Mouse (Mus musculus): ENCODE measurements around the gene Mdfic. TPM values are rescaled to one million over a fixed set of nuclear protein-coding genes. Genes with fewer than 3 reads are reported as not detected.

Mdfic gene
- polyA plus RNA-seq, 1 experiment from 2014 or later, result 8.3 TPM

DNA sequence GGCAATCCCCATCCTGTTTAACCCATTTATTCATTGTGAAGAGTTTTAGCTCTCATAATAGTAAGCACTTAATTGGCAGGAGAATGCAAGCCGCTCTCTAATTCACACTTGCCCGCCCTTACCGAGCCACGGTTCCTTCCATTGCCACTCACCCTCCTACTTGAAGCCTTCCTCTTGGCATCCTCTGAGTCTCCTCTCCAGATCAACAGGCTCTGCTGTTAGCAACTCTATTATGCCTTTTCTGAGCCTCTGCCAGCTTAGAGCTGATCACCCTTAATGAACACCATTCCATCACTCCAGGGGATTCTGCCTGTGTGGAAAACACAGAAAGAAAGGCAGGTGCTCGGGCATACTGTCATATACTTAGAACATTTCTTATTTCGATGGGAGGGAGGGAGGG is 24.9 kb downstream of the Mdfic start:
- DNase-seq (ENCODE audit: low spot score), result no peak

DNA sequence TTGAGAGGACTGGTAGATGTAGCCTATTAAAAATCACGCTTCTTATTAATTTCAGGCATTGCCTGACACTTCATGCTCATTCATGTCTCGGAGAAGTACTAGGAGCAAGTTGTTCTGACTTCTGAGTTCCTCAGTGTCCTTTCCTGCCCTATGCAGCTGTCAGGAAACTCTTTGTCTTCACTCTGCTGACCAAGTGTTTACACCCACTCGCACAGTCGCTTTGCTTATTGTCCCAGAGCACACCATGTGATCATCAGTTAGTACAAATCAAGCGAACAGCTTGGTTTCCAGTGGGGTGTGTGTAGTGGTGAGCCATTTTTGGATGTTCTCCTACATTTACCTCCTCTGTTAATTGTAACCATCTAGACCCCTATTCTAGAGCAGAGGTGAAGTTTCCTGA is 25.4 kb downstream of the Mdfic start:
- Histone ChIP-seq H3K36me3 (ENCODE audit: control insufficient read depth, insufficient read depth, low read length) (peaks cover 18% of the 10 kb centered on the region; the same call in 1 of the 2 replicates), H3K4me3 (ENCODE audit: low read depth, low read length) (no peak overlapping the region), H3K27ac (ENCODE audit: low read depth) (no peak overlapping the region), H3K4me1 (replicated peaks; ENCODE audit: control insufficient read depth, insufficient read depth, low read length) (peaks cover 10% of the 10 kb centered on the region), H3K9ac (ENCODE audit: low read length) (no peak overlapping the region), H3K27me3 (replicated peaks; ENCODE audit: control insufficient read depth, insufficient read depth, low read length) (no peaks in the 10 kb centered on the region), H3K4me2 (ENCODE audit: low read length) (no peak overlapping the region), H3K9me3 (ENCODE audit: control insufficient read depth, low read length) (no peaks in the 10 kb centered on the region)
- no peak for DNase-seq (ENCODE audit: low spot score)
- ATAC-seq (replicated peaks; ENCODE audit: low FRiP score, low TSS enrichment, low read depth), result no peak
- 69% methylated on average over 5 of the region's 5 CpGs for WGBS

More for the DNA sequence above, 24.9 kb downstream of the Mdfic start:
- Histone ChIP-seq H3K9me3 (ENCODE audit: control insufficient read depth, low read length) (no peaks in the 10 kb centered on the region), H3K4me2 (ENCODE audit: low read length) (no peak overlapping the region), H3K27ac (ENCODE audit: low read depth) (no peak overlapping the region), H3K4me3 (ENCODE audit: low read depth, low read length) (no peak overlapping the region), H3K4me1 (replicated peaks; ENCODE audit: control insufficient read depth, insufficient read depth, low read length) (peaks cover 10% of the 10 kb centered on the region), H3K27me3 (replicated peaks; ENCODE audit: control insufficient read depth, insufficient read depth, low read length) (no peaks in the 10 kb centered on the region), H3K36me3 (ENCODE audit: control insufficient read depth, insufficient read depth, low read length) (peaks cover 18% of the 10 kb centered on the region; the same call in 1 of the 2 replicates), H3K9ac (ENCODE audit: low read length) (no peak overlapping the region)
- WGBS, result 86% methylated on average over 6 of the region's 6 CpGs
- no peak for ATAC-seq (replicated peaks; ENCODE audit: low FRiP score, low TSS enrichment, low read depth)

DNA sequence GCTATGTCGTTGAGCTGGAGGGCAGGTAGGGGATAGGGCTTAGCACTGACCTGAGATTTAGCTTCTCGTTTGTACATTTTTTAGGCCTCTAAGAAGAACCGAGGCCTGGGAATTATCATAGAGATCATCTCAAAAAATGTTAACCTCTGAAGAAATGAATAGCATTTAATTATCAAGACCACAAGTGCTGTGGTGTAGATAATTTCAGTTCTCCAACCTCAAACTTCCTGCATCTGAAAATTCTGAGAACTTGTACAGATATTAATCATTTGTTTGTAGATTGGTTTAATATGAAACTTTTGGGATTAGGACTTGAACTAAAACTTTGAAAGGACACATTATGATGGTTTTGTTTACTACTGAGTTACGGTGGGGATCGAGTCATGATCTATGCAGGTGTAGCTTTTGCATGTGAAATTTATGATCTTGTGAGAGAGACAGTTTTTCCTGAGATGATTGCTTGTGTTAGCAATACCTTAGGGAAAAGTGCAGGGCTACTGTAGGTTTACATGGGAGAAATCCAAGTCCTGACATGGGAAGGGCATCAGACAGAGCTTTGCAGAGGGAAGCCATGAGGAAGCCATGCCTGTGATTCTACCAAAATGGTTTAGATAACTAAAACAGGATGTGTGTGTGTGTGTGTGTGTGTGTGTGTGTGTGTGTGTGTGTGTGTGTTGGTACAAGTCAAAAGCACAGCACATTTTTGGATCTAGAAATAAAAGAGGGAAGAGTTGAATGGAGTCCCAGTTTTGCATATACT is 27.1 kb downstream of the Mdfic start:
- 89% methylated on average over 5 of the region's 5 CpGs for WGBS
- Histone ChIP-seq H3K36me3 (ENCODE audit: control insufficient read depth, insufficient read depth, low read length) (0 out of 2 replicates have a peak, but pooled peaks cover 10% of the 10 kb centered on the region), H3K4me3 (ENCODE audit: low read depth, low read length) (no peak overlapping the region), H3K4me1 (replicated peaks; ENCODE audit: control insufficient read depth, insufficient read depth, low read length) (peaks cover 10% of the 10 kb centered on the region), H3K9me3 (ENCODE audit: control insufficient read depth, low read length) (no peaks in the 10 kb centered on the region), H3K9ac (ENCODE audit: low read length) (no peak overlapping the region), H3K27ac (ENCODE audit: low read depth) (no peak overlapping the region), H3K4me2 (ENCODE audit: low read length) (no peak overlapping the region), H3K27me3 (replicated peaks; ENCODE audit: control insufficient read depth, insufficient read depth, low read length) (no peaks in the 10 kb centered on the region)
- ATAC-seq (replicated peaks; ENCODE audit: low FRiP score, low TSS enrichment, low read depth), result no peak
- no peak for DNase-seq (ENCODE audit: low spot score)

DNA sequence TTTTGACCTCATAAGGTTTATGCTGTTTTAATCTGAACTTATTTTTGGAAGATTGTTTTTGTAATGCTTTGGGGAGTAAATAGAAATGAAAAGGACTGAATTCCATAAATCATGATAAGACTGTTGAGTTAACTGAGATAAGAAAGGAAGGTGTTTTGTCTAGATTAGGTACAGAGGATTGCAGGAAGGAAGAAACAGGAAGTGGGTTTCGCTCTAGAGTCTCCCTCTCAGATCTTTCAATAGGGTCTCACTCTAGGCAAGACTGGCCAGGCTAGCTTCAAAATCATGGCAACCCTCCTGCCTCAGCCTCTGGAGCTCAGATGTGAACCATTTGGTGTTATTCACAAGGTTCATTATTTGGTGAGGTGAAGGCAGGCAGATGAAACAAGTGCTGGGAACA is 27.8 kb downstream of the Mdfic start:
- Histone ChIP-seq H3K4me3 (ENCODE audit: low read depth, low read length) (no peak overlapping the region), H3K27me3 (replicated peaks; ENCODE audit: control insufficient read depth, insufficient read depth, low read length) (no peaks in the 10 kb centered on the region), H3K9ac (ENCODE audit: low read length) (no peak overlapping the region), H3K36me3 (ENCODE audit: control insufficient read depth, insufficient read depth, low read length) (0 out of 2 replicates have a peak, but pooled peaks cover 10% of the 10 kb centered on the region), H3K27ac (ENCODE audit: low read depth) (no peak overlapping the region), H3K4me2 (ENCODE audit: low read length) (no peak overlapping the region), H3K4me1 (replicated peaks; ENCODE audit: control insufficient read depth, insufficient read depth, low read length) (peaks cover 7% of the 10 kb centered on the region), H3K9me3 (ENCODE audit: control insufficient read depth, low read length) (no peaks in the 10 kb centered on the region)
- 86% methylated on average over 1 of the region's 1 CpGs for WGBS
- no peak for ATAC-seq (replicated peaks; ENCODE audit: low FRiP score, low TSS enrichment, low read depth)
- DNase-seq (ENCODE audit: low spot score), result no peak

DNA sequence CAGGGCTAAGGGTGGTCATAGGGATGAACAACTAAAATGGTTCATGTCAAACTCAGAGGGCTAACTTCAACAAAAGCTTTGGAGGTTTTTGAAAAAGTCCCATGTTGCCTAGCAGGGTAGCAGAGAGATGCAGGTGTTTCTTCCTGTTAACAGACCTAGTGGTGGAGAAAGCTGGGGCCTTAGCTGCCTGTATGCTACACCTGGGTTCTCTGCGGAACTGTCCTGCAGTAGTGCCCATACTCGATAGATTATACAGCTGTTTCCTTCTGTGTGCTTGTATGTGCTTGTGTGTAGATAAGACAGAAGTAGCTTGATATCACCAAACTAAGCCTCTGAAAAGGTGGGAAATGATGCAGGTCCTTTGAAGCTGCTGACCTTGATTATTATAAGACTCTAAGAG is 28.5 kb downstream of the Mdfic start:
- H3K9ac ChIP-seq (ENCODE audit: low read length), result no peak overlapping the region
- 91% methylated on average over 2 of the region's 2 CpGs for WGBS
- no peak for DNase-seq (ENCODE audit: low spot score)
- no peak overlapping the region for H3K4me2 ChIP-seq (ENCODE audit: low read length)
- H3K36me3 ChIP-seq (ENCODE audit: control insufficient read depth, insufficient read depth, low read length), result 0 out of 2 replicates have a peak, but pooled peaks cover 10% of the 10 kb centered on the region
- no peak overlapping the region for H3K4me3 ChIP-seq (ENCODE audit: low read depth, low read length)
- ATAC-seq (replicated peaks; ENCODE audit: low FRiP score, low TSS enrichment, low read depth), result no peak
- H3K9me3 ChIP-seq (ENCODE audit: control insufficient read depth, low read length), result no peaks in the 10 kb centered on the region
- H3K4me1 ChIP-seq (replicated peaks; ENCODE audit: control insufficient read depth, insufficient read depth, low read length), result no peaks in the 10 kb centered on the region
- H3K27me3 ChIP-seq (replicated peaks; ENCODE audit: control insufficient read depth, insufficient read depth, low read length), result no peaks in the 10 kb centered on the region
- no peak overlapping the region for H3K27ac ChIP-seq (ENCODE audit: low read depth)

DNA sequence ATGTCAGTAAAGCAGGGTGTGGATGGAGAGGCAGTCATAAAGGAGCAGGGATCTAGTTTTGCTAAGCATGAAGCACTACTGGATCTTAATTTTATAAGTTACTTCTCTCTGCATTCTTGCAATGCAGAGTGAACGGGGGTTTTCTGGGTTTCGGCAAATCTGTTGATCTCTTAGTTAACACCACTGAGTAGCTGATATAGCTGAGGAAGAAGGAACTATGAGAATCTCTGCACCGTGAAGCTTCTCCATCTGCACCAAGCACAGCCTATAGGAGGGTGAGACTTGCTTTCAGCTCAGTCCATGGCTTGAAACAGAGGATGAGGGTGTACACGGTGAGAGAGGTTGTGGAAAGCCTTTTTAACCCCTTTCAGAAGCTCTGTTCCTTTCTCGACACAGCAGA is 29.6 kb downstream of the Mdfic start:
- DNase-seq (ENCODE audit: low spot score) (no peak), ATAC-seq (replicated peaks; ENCODE audit: low FRiP score, low TSS enrichment, low read depth) (no peak)
- WGBS, result 86% methylated on average over 5 of the region's 5 CpGs
- Histone ChIP-seq H3K27ac (ENCODE audit: low read depth) (no peak overlapping the region), H3K9me3 (ENCODE audit: control insufficient read depth, low read length) (no peaks in the 10 kb centered on the region), H3K9ac (ENCODE audit: low read length) (no peak overlapping the region), H3K4me1 (replicated peaks; ENCODE audit: control insufficient read depth, insufficient read depth, low read length) (no peaks in the 10 kb centered on the region), H3K36me3 (ENCODE audit: control insufficient read depth, insufficient read depth, low read length) (0 out of 2 replicates have a peak, but pooled peaks cover 10% of the 10 kb centered on the region), H3K4me2 (ENCODE audit: low read length) (no peak overlapping the region), H3K4me3 (ENCODE audit: low read depth, low read length) (no peak overlapping the region), H3K27me3 (replicated peaks; ENCODE audit: control insufficient read depth, insufficient read depth, low read length) (no peaks in the 10 kb centered on the region)

DNA sequence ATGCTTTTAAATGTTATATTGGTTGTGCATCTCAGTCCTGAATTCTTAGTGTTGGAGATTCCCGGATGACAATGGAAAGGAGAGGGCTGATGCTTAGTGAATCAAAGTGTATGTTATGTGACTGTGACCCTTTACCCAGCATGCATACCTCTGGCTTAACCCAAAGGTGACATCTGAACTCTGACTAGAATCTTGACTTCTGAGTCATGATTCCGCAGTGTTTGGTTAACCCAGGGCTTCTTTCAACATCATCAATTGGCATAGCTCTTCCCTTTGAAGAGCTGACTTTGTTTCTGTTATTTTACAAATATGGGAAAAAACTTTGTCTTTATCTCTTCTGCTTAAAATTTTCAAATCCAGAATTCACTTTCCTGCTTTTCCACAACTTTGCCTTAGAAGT is 30.9 kb downstream of the Mdfic start:
- no peak for ATAC-seq (replicated peaks; ENCODE audit: low FRiP score, low TSS enrichment, low read depth)
- H3K36me3 ChIP-seq (ENCODE audit: control insufficient read depth, insufficient read depth, low read length), result 0 out of 2 replicates have a peak, but pooled peaks cover 10% of the 10 kb centered on the region
- 93% methylated on average over 2 of the region's 2 CpGs for WGBS

DNA sequence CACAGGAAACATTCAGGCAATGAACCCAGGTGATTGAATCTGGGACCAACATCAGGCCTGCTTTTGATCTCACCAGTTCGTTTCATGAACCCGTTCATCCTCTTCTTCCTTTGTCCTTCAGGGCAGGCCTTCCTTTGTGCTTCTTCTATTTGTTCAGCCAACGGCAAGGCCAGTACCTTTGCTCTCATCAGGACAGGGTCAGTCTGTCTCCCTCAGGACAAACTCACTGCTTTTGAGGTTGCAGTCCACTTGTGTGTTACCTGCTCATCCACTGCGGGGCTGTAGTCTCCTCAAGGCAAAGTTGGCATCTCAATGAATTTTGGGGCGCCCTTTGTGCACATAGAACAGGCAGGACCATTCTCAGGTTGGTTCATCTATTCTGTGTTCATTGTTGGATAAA is 31.7 kb downstream of the Mdfic start:
- Histone ChIP-seq H3K4me1 (replicated peaks; ENCODE audit: control insufficient read depth, insufficient read depth, low read length) (no peaks in the 10 kb centered on the region), H3K9ac (ENCODE audit: low read length) (no peak overlapping the region), H3K27me3 (replicated peaks; ENCODE audit: control insufficient read depth, insufficient read depth, low read length) (no peaks in the 10 kb centered on the region), H3K4me2 (ENCODE audit: low read length) (no peak overlapping the region), H3K27ac (ENCODE audit: low read depth) (no peak overlapping the region), H3K9me3 (ENCODE audit: control insufficient read depth, low read length) (no peaks in the 10 kb centered on the region), H3K36me3 (ENCODE audit: control insufficient read depth, insufficient read depth, low read length) (0 out of 2 replicates have a peak, but pooled peaks cover 4% of the 10 kb centered on the region), H3K4me3 (ENCODE audit: low read depth, low read length) (no peak overlapping the region)
- no peak for ATAC-seq (replicated peaks; ENCODE audit: low FRiP score, low TSS enrichment, low read depth)
- DNase-seq (ENCODE audit: low spot score), result no peak
- 91% methylated on average over 5 of the region's 5 CpGs for WGBS

More for the DNA sequence above, 30.9 kb downstream of the Mdfic start:
- H3K4me1 ChIP-seq (replicated peaks; ENCODE audit: control insufficient read depth, insufficient read depth, low read length), result no peaks in the 10 kb centered on the region
- H3K27me3 ChIP-seq (replicated peaks; ENCODE audit: control insufficient read depth, insufficient read depth, low read length), result no peaks in the 10 kb centered on the region
- no peak overlapping the region for H3K9ac ChIP-seq (ENCODE audit: low read length)
- H3K4me2 ChIP-seq (ENCODE audit: low read length), result no peak overlapping the region
- no peaks in the 10 kb centered on the region for H3K9me3 ChIP-seq (ENCODE audit: control insufficient read depth, low read length)
- DNase-seq (ENCODE audit: low spot score), result no peak
- H3K27ac ChIP-seq (ENCODE audit: low read depth), result no peak overlapping the region
- no peak overlapping the region for H3K4me3 ChIP-seq (ENCODE audit: low read depth, low read length)

DNA sequence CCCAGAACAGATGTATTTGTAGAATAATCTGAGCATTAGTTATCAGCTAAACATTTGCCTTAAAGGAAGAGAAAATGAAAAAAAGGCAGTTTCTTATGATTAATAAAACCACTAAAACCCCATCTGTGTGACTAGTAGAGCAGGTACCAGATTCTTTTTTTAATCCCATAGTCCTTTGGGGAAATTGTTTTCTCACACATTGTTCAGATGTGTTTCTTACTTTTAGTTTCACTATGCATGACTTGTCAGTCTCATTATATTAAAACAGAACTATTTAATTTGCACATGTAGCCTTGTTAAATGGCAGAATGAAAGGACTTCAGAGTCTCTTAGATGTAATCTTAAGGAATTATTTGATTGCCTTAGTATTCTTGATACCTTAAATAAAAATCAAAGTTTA is 32.7 kb downstream of the Mdfic start:
- H3K9ac ChIP-seq (ENCODE audit: low read length), result no peak overlapping the region

More for the DNA sequence above, 32.7 kb downstream of the Mdfic start:
- Histone ChIP-seq H3K4me2 (ENCODE audit: low read length) (no peak overlapping the region), H3K4me3 (ENCODE audit: low read depth, low read length) (no peak overlapping the region), H3K27me3 (replicated peaks; ENCODE audit: control insufficient read depth, insufficient read depth, low read length) (no peaks in the 10 kb centered on the region), H3K36me3 (ENCODE audit: control insufficient read depth, insufficient read depth, low read length) (0 out of 2 replicates have a peak, but pooled peaks cover 3% of the 10 kb centered on the region), H3K9me3 (ENCODE audit: control insufficient read depth, low read length) (no peaks in the 10 kb centered on the region), H3K27ac (ENCODE audit: low read depth) (no peak overlapping the region), H3K4me1 (replicated peaks; ENCODE audit: control insufficient read depth, insufficient read depth, low read length) (no peaks in the 10 kb centered on the region)
- DNase-seq (ENCODE audit: low spot score) (no peak), ATAC-seq (replicated peaks; ENCODE audit: low FRiP score, low TSS enrichment, low read depth) (no peak)
